In the genomic region with DNA sequence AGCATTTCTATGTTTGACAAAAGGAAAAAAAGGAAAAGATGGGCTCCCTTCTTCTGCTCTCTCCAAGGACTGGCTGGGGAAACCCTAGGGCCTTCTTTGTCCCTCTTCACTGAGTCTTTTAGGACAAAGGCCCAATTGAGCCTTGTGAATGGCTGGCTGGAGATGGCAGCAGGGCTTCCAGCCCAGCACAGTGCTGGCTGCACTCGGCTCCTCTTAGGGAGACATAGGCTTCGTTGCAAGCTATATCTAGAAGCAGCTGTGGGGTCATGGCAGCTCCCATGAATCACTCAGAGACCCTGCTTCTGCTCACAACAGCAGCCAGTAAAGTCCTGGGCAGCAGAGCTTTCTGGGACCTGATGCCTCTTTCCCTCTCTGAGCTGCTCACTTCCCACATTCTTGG, we compare ENCODE assay signal across 14 mouse cellular contexts. TPM values are rescaled to one million over a fixed set of nuclear protein-coding genes. Genes with fewer than 3 reads are reported as not detected.
DNase-seq lines count a peak whose midpoint lies in the region; ATAC-seq and TF ChIP-seq lines count a peak whose summit lies in the region.
"Had no signal": no experiment of that assay in that cellular context is flagged by ENCODE, and none has a peak within 500 bp of the region (broad histone marks: within the 10 kb centered on the region; RNA-seq: fewer than 3 reads in every experiment).

No protein-coding gene starts in this region.

- H3K9ac ChIP-seq in forebrain, embryonic 14.5 days (ENCODE audit: low read length) = no peak overlapping the region
- no peak overlapping the region for H3K9ac ChIP-seq in kidney, postnatal 0 days (ENCODE audit: low read depth, low read length)
- no peak overlapping the region for H3K9ac ChIP-seq in neural tube, embryonic 13.5 days
- H3K9ac ChIP-seq: heart, embryonic 13.5 days; midbrain, embryonic 15.5 days had no signal

- H3K4me3 ChIP-seq in forebrain, embryonic 10.5 days = no peak overlapping the region
- H3K4me3 ChIP-seq in forebrain, embryonic 14.5 days (ENCODE audit: low read depth, low read length) = no peak overlapping the region
- no peak overlapping the region for H3K4me3 ChIP-seq in kidney, postnatal 0 days (replicated peaks; ENCODE audit: low read depth, low read length)
- H3K4me3 ChIP-seq in neural tube, embryonic 13.5 days = no peak overlapping the region
- H3K4me3 ChIP-seq in olfactory bulb, adult 2 months (ENCODE audit: insufficient read depth, low read depth, low read length) = no peak overlapping the region
- H3K4me3 ChIP-seq: heart, embryonic 13.5 days; midbrain, embryonic 15.5 days had no signal

- no peak for ATAC-seq in forebrain, embryonic 14.5 days
- no peak for ATAC-seq in kidney, postnatal 0 days (replicated peaks; ENCODE audit: low FRiP score, low read depth)
- ATAC-seq in neural tube, embryonic 13.5 days (ENCODE audit: low read depth) = peak; percentile 75
- ATAC-seq: midbrain, embryonic 15.5 days had no signal

- no peaks in the 10 kb centered on the region for H3K9me3 ChIP-seq in forebrain, embryonic 10.5 days
- no peaks in the 10 kb centered on the region for H3K9me3 ChIP-seq in forebrain, embryonic 14.5 days (replicated peaks; ENCODE audit: control insufficient read depth, low read length)
- no peaks in the 10 kb centered on the region for H3K9me3 ChIP-seq in kidney, postnatal 0 days (replicated peaks; ENCODE audit: low read length)
- H3K9me3 ChIP-seq in neural tube, embryonic 13.5 days = 0 out of 2 replicates have a peak, but pooled peaks cover 2% of the 10 kb centered on the region
- H3K9me3 ChIP-seq: heart, embryonic 13.5 days; midbrain, embryonic 15.5 days had no signal

- no peak for TF ChIP-seq CTCF in kidney, postnatal 0 days (IDR thresholded peaks at IDR 0.05; ENCODE audit: low read depth)
- no peak for TF ChIP-seq CTCF in olfactory bulb, adult 2 months (IDR thresholded peaks at IDR 0.05; ENCODE audit: insufficient read depth, low read depth, low read length)

- H3K4me1 ChIP-seq in forebrain, embryonic 10.5 days = peaks cover 6% of the 10 kb centered on the region
- no peaks in the 10 kb centered on the region for H3K4me1 ChIP-seq in forebrain, embryonic 14.5 days (ENCODE audit: control insufficient read depth, insufficient read depth, low read length)
- no peaks in the 10 kb centered on the region; the same call in 1 of the 2 replicates for H3K4me1 ChIP-seq in kidney, postnatal 0 days (replicated peaks; ENCODE audit: insufficient read depth, low read length)
- 0 out of 2 replicates have a peak, but pooled peaks cover 4% of the 10 kb centered on the region for H3K4me1 ChIP-seq in neural tube, embryonic 13.5 days (replicated peaks)
- peaks cover 4% of the 10 kb centered on the region; the same call in 1 of the 2 replicates for H3K4me1 ChIP-seq in olfactory bulb, adult 2 months (ENCODE audit: control insufficient read depth, insufficient read depth, low read length)
- H3K4me1 ChIP-seq: midbrain, embryonic 15.5 days had no signal

- H3K4me2 ChIP-seq in forebrain, embryonic 14.5 days (ENCODE audit: low read length) = no peak overlapping the region
- no peak overlapping the region for H3K4me2 ChIP-seq in kidney, postnatal 0 days (ENCODE audit: low read length)
- H3K4me2 ChIP-seq in neural tube, embryonic 13.5 days = no peak overlapping the region
- H3K4me2 ChIP-seq: heart, embryonic 13.5 days; midbrain, embryonic 15.5 days had no signal

- peak overlapping the region; percentile 44; the same call in 1 of the 2 replicates for H3K27ac ChIP-seq in forebrain, embryonic 10.5 days
- no peak overlapping the region for H3K27ac ChIP-seq in forebrain, embryonic 14.5 days (ENCODE audit: low read depth, low read length)
- no peak overlapping the region for H3K27ac ChIP-seq in kidney, postnatal 0 days
- H3K27ac ChIP-seq in neural tube, embryonic 13.5 days (replicated peaks) = 0 out of 2 replicates have a peak overlapping the region, but pooled peaks have one; percentile 7
- peak overlapping the region; percentile 71; the same call in 1 of the 2 replicates for H3K27ac ChIP-seq in olfactory bulb, adult 2 months (ENCODE audit: insufficient read depth, low read depth, low read length)
- H3K27ac ChIP-seq: heart, embryonic 13.5 days; midbrain, embryonic 15.5 days had no signal

- no peak for DNase-seq in forebrain, embryonic 10.5 days (ENCODE audit: extremely low spot score, low spot score)
- DNase-seq in forebrain, embryonic 14.5 days (ENCODE audit: low spot score) = no peak
- peak; percentile 44 for DNase-seq in kidney, postnatal 0 days (ENCODE audit: low spot score)
- no peak for DNase-seq in kidney, adult 11 months
- DNase-seq in neural tube, embryonic 10.5 days (ENCODE audit: extremely low spot score, low spot score) = no peak
- no peak for DNase-seq in ovary, postnatal 10 days (ENCODE audit: low spot score)
- DNase-seq: adrenal gland, postnatal 10 days; cerebellum, postnatal 14 days; gastrocnemius, postnatal 36 days; lung, postnatal 10 days had no signal

- no peaks in the 10 kb centered on the region for H3K27me3 ChIP-seq in forebrain, embryonic 10.5 days (ENCODE audit: poor library complexity, severe bottlenecking)
- H3K27me3 ChIP-seq in forebrain, embryonic 14.5 days (replicated peaks; ENCODE audit: control insufficient read depth, insufficient read depth, low read length) = no peaks in the 10 kb centered on the region
- no peaks in the 10 kb centered on the region for H3K27me3 ChIP-seq in kidney, postnatal 0 days (ENCODE audit: insufficient read depth, low read length)
- H3K27me3 ChIP-seq in neural tube, embryonic 13.5 days = no peaks in the 10 kb centered on the region
- H3K27me3 ChIP-seq: heart, embryonic 13.5 days; midbrain, embryonic 15.5 days had no signal

- no peaks in the 10 kb centered on the region for H3K36me3 ChIP-seq in forebrain, embryonic 10.5 days (replicated peaks)
- no peaks in the 10 kb centered on the region for H3K36me3 ChIP-seq in forebrain, embryonic 14.5 days (ENCODE audit: control insufficient read depth, insufficient read depth, low read length)
- no peaks in the 10 kb centered on the region for H3K36me3 ChIP-seq in kidney, postnatal 0 days (ENCODE audit: insufficient read depth, low read length)
- H3K36me3 ChIP-seq in neural tube, embryonic 13.5 days = no peaks in the 10 kb centered on the region
- H3K36me3 ChIP-seq: heart, embryonic 13.5 days; midbrain, embryonic 15.5 days had no signal

- 45% methylated on average over 2 of the region's 2 CpGs for WGBS in forebrain, embryonic 10.5 days
- 28% methylated on average over 2 of the region's 2 CpGs for WGBS in forebrain, embryonic 14.5 days
- WGBS in kidney, postnatal 0 days = 24% methylated on average over 2 of the region's 2 CpGs
- WGBS in neural tube, embryonic 13.5 days = 15% methylated on average over 2 of the region's 2 CpGs
- 27% methylated on average over 2 of the region's 2 CpGs for WGBS in olfactory bulb, adult 2 months

- TF ChIP-seq POLR2A in olfactory bulb, adult 2 months (IDR thresholded peaks at IDR 0.05; ENCODE audit: insufficient read depth, low read depth, low read length) = no peak

RNA-seq across cellular contexts. Expression of gene Retreg1, which starts 50.3 kb away (rescaled TPM):
- 1.6 and 1.8 TPM in 2 replicates for polyA plus RNA-seq in forebrain, embryonic 10.5 days (2016; fragmentation: Nextera tagmentation; extraction: Ambion mirVana)
- 6.7 and 8.1 TPM in 2 replicates for polyA plus RNA-seq in forebrain, embryonic 14.5 days (2014; fragmentation: Nextera tagmentation; extraction: Ambion mirVana)
- 37.0 and 37.1 TPM in 2 replicates for polyA plus RNA-seq in kidney, postnatal 0 days (2015; fragmentation: Nextera tagmentation; extraction: Ambion mirVana)
- 9.0 and 11.3 TPM in 2 replicates for polyA plus RNA-seq in neural tube, embryonic 13.5 days (2015; fragmentation: Nextera tagmentation; extraction: Ambion mirVana)
- not detected in 2 replicates for polyA plus RNA-seq in olfactory bulb, adult 2 months (2012; ENCODE audit: insufficient read depth, insufficient read length, low replicate concordance, missing spikeins)

Comparison
In these comparisons a context has a peak if more than half of its experiments do, and no peak if none do; other contexts are left out.
1. H3K27ac ChIP-seq: peak in forebrain, embryonic 10.5 days (single experiment), neural tube, embryonic 13.5 days (single experiment) and olfactory bulb, adult 2 months (single experiment); none in forebrain, embryonic 14.5 days (single experiment) and kidney, postnatal 0 days (single experiment).